Mouse (Mus musculus) megakaryocyte, embryonic 14.5 days (primary cell): ENCODE results near the gene Slc36a2.

Experiments
- FLI1 ChIP-seq: IDR thresholded peaks from 2 replicates; pipeline ENCODE4 v1.6.1; 2012; ENCODE audit warnings: low read length, inconsistent platforms, mixed read lengths
- GATA1 ChIP-seq: IDR thresholded peaks from 3 replicates; pipeline ENCODE4 v1.6.1; 2012; ENCODE audit warnings: mixed read lengths, low read length, inconsistent platforms, borderline replicate concordance

GRCm38 (mm10) chr11:55162670-55163069 is 22.2 kb downstream of the Slc36a2 start:
- no peak for TF ChIP-seq GATA1
- TF ChIP-seq FLI1, result no peak
